Mouse (Mus musculus): ENCODE data around the gene Sema5a.
A peak's percentile ranks its signal among the peaks of the same experiment; 100 is the strongest.

GRCm38 (mm10) chr15:32647061-32647687 is 402.6 kb downstream of the Sema5a start:
- no peak for TF ChIP-seq CTCF (IDR thresholded peaks at IDR 0.05; ENCODE audit: control insufficient read depth, insufficient read depth, insufficient read length)
- no peak for TF ChIP-seq MYOG (IDR thresholded peaks at IDR 0.05; ENCODE audit: control insufficient read depth, extremely low read depth, insufficient read length)
- no peak for TF ChIP-seq MYOD1 (IDR thresholded peaks at IDR 0.05; ENCODE audit: control insufficient read depth, insufficient read length, low read depth)
- peak; percentile 83 for TF ChIP-seq USF1 (IDR thresholded peaks at IDR 0.05; ENCODE audit: low read depth)
